Mouse (Mus musculus) midbrain, embryonic 14.5 days (tissue): ENCODE results near the gene Fgfr2. TPM values are rescaled to one million over a fixed set of nuclear protein-coding genes. Genes with fewer than 3 reads are reported as not detected.
A peak's percentile ranks its signal among the peaks of the same experiment; 100 is the strongest.

ENCODE experiments used
- ATAC-seq: fragments of 200-750 bp; cut with Nextera tagmentation; 2 replicates; pipeline ENCODE4 v1.8.0; 2017; ENCODE audit warnings: moderate number of reproducible peaks, moderate library complexity; ENCODE audit not compliant: low FRiP score, low TSS enrichment
- DNase-seq: peaks from one replicate; pipeline ENCODE4 v3.0.0-alpha.2; 2015
- H3K27ac ChIP-seq: fragments of 300-500 bp; sonication (generic); replicated peaks from 2 replicates; pipeline ENCODE4 v1.5.1; 2014; ENCODE audit warnings: mild to moderate bottlenecking, low read depth, low read length, moderate library complexity
- H3K27me3 ChIP-seq: fragments of 300-500 bp; sonication (generic); 2 replicates; pipeline ENCODE4 v1.6.1; 2014; ENCODE audit warnings: low read length, control low read depth, mixed read lengths; ENCODE audit not compliant: control insufficient read depth, insufficient read depth
- H3K36me3 ChIP-seq: fragments of 300-500 bp; sonication (generic); 2 replicates; pipeline ENCODE4 v1.6.1; 2014; ENCODE audit warnings: low read length, control low read depth; ENCODE audit not compliant: control insufficient read depth, insufficient read depth
- H3K4me1 ChIP-seq: fragments of 300-500 bp; sonication (generic); 2 replicates; pipeline ENCODE4 v1.6.1; 2014; ENCODE audit warnings: mild to moderate bottlenecking, antibody characterized with exemption, low read length, control low read depth; ENCODE audit not compliant: control insufficient read depth, insufficient read depth
- H3K4me2 ChIP-seq: fragments of 300-500 bp; sonication (generic); 2 replicates; pipeline ENCODE4 v1.6.1; 2014; ENCODE audit warnings: mild to moderate bottlenecking, low read length, moderate library complexity
- H3K4me3 ChIP-seq: fragments of 300-500 bp; sonication (generic); replicated peaks from 2 replicates; pipeline ENCODE4 v1.5.1; 2014; ENCODE audit warnings: low read depth, low read length
- H3K9ac ChIP-seq: fragments of 300-500 bp; sonication (generic); replicated peaks from 2 replicates; pipeline ENCODE4 v1.6.1; 2014; ENCODE audit warnings: mild to moderate bottlenecking, low read length, moderate library complexity
- H3K9me3 ChIP-seq: fragments of 300-500 bp; sonication (generic); 2 replicates; pipeline ENCODE4 v1.6.1; 2016; ENCODE audit warnings: low read length, control low read depth, mixed read lengths; ENCODE audit not compliant: control insufficient read depth
- WGBS: fragments of 180-500 bp; shearing (Covaris S2); extraction: QIAGEN DNeasy Blood & Tissue Kit; methylation state at CpG from one replicate; pipeline ENCODE4 v1.1.7; 2014; 5-methylcytosine and 5-hydroxymethylcytosine counted together
- polyA plus RNA-seq: library from polyadenylated mRNA; unstranded; fragments of >200 nt; fragmentation: Nextera tagmentation; extraction: Ambion mirVana; gene quantifications from 2 replicates; pipeline ENCODE4 v1.2.1, GENCODE M21; 2014

Fgfr2 gene
- polyA plus RNA-seq, 1 experiment from 2014 or later, result 28.1 TPM

GRCm38 (mm10) chr7:130309180-130309579, 2814.0 kb downstream of the Fgfr2 start:
- H3K4me2 ChIP-seq, result no peak overlapping the region
- no peak overlapping the region for H3K9ac ChIP-seq
- H3K4me3 ChIP-seq, result no peak overlapping the region
- no peak for DNase-seq
- 89% methylated on average over 2 of the region's 2 CpGs for WGBS
- H3K27me3 ChIP-seq, result no peaks in the 10 kb centered on the region
- H3K4me1 ChIP-seq, result no peaks in the 10 kb centered on the region
- ATAC-seq, result no peak
- H3K36me3 ChIP-seq, result no peaks in the 10 kb centered on the region
- H3K27ac ChIP-seq, result no peak overlapping the region
- no peaks in the 10 kb centered on the region for H3K9me3 ChIP-seq

- Histone ChIP-seq H3K4me2 (no peak overlapping the region), H3K9ac (no peak overlapping the region), H3K9me3 (no peaks in the 10 kb centered on the region), H3K36me3 (no peaks in the 10 kb centered on the region), H3K4me3 (no peak overlapping the region), H3K27me3 (no peaks in the 10 kb centered on the region), H3K27ac (no peak overlapping the region), H3K4me1 (no peaks in the 10 kb centered on the region)
- ATAC-seq (no peak), DNase-seq (no peak)
- WGBS, result 96% methylated on average over 3 of the region's 3 CpGs
Observed at GRCm38 (mm10) chr7:130307036-130307435, 2816.1 kb downstream of the Fgfr2 start.

DNA sequence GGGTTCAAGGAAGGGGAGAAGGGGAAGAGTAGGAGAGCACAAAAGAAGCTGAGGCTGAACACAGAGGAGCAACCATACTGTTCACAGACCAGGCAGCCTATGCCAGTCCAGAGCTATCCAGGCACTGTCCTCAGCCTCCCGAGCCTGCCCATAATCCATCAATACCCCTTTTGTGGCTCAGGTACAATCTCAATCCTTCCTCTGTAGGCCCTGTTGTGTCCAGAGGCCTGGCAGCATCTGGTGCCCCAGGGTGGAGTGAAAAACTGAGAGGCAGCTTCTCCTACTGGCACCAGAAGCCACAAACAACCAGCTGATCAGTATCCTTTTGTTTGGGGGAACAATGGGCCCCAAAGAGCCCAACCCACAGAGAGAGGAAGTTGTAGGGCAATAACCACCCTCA, 2818.5 kb downstream of the Fgfr2 start:
- DNase-seq, result no peak
- Histone ChIP-seq H3K4me1 (no peaks in the 10 kb centered on the region), H3K36me3 (no peaks in the 10 kb centered on the region), H3K27ac (no peak overlapping the region), H3K27me3 (no peaks in the 10 kb centered on the region), H3K4me3 (no peak overlapping the region), H3K4me2 (no peak overlapping the region), H3K9ac (no peak overlapping the region), H3K9me3 (no peaks in the 10 kb centered on the region)
- WGBS, result 60% methylated on average over 1 of the region's 1 CpGs
- ATAC-seq, result no peak

DNA sequence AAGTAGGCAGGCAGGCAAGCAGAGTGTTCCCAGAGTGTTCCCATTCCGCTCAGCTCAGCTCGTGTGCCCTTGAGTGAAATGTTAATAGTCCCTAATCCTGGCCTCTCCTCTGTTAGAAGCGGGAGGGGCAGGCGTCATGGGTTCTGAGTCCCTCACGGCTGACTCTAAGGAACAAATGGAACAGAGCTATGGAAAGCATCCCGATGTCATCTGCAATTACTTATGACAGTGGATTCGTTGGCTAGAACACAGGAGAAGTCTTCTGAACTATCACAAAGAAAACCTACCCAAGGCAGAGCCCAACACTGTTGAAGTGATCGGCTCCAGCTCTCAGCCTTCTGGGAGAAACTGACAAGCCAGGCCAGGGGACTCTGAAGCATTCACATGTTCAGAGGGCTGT, 2819.7 kb downstream of the Fgfr2 start:
- Histone ChIP-seq H3K27ac (no peak overlapping the region), H3K27me3 (no peaks in the 10 kb centered on the region), H3K4me1 (no peaks in the 10 kb centered on the region), H3K9ac (no peak overlapping the region), H3K4me3 (no peak overlapping the region), H3K36me3 (no peaks in the 10 kb centered on the region), H3K9me3 (no peaks in the 10 kb centered on the region), H3K4me2 (no peak overlapping the region)
- ATAC-seq (no peak), DNase-seq (no peak)
- 43% methylated on average over 8 of the region's 8 CpGs for WGBS

GRCm38 (mm10) chr7:130300606-130301005, 2822.5 kb downstream of the Fgfr2 start:
- no peak for ATAC-seq
- H3K27me3 ChIP-seq, result no peaks in the 10 kb centered on the region

GRCm38 (mm10) chr7:130298926-130299594, 2824.1 kb downstream of the Fgfr2 start:
- H3K9me3 ChIP-seq, result no peaks in the 10 kb centered on the region
- H3K4me3 ChIP-seq, result no peak overlapping the region
- ATAC-seq (no peak), DNase-seq (no peak)
- no peaks in the 10 kb centered on the region for H3K36me3 ChIP-seq
- no peak overlapping the region for H3K9ac ChIP-seq
- no peak overlapping the region for H3K27ac ChIP-seq
- H3K27me3 ChIP-seq, result no peaks in the 10 kb centered on the region
- no peak overlapping the region for H3K4me2 ChIP-seq
- H3K4me1 ChIP-seq, result no peaks in the 10 kb centered on the region
- 79% methylated on average over 3 of the region's 3 CpGs for WGBS

More at GRCm38 (mm10) chr7:130300606-130301005, 2822.5 kb downstream of the Fgfr2 start:
- H3K4me2 ChIP-seq, result no peak overlapping the region
- H3K4me1 ChIP-seq, result no peaks in the 10 kb centered on the region
- no peak overlapping the region for H3K4me3 ChIP-seq
- no peak for DNase-seq
- H3K27ac ChIP-seq, result no peak overlapping the region
- 92% methylated on average over 3 of the region's 3 CpGs for WGBS
- no peaks in the 10 kb centered on the region for H3K9me3 ChIP-seq
- H3K9ac ChIP-seq, result no peak overlapping the region
- no peaks in the 10 kb centered on the region for H3K36me3 ChIP-seq

GRCm38 (mm10) chr7:130291179-130291578, 2832.0 kb downstream of the Fgfr2 start:
- Histone ChIP-seq H3K4me2 (no peak overlapping the region), H3K4me1 (peaks cover 14% of the 10 kb centered on the region; the same call in 1 of the 2 replicates), H3K36me3 (no peaks in the 10 kb centered on the region), H3K9me3 (no peaks in the 10 kb centered on the region), H3K27ac (no peak overlapping the region), H3K9ac (no peak overlapping the region), H3K4me3 (no peak overlapping the region), H3K27me3 (peaks cover 18% of the 10 kb centered on the region; the same call in 1 of the 2 replicates)
- no peak for ATAC-seq
- 83% methylated on average over 6 of the region's 6 CpGs for WGBS
- DNase-seq, result no peak

DNA sequence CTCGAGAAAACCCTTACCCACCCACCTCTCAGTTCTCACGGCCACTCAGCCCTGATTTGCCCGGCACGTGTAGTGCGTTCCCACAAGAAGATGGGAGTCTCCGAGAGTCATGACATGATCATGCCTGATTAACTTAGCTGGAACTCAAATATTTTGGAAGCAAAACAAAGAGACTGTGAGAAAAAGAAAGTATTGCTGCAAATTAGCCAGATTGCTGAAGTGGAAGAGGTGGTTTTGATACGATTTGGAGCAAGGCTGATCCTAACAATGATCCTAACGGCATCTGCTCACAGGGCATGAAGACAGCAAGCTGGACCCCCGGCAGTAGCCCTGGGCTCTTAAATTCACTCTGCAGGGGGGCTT, 2833.7 kb downstream of the Fgfr2 start:
- 14% methylated on average over 9 of the region's 9 CpGs for WGBS
- H3K9me3 ChIP-seq, result no peaks in the 10 kb centered on the region
- H3K4me3 ChIP-seq, result no peak overlapping the region
- peaks cover 18% of the 10 kb centered on the region; the same call in 1 of the 2 replicates for H3K27me3 ChIP-seq
- peak overlapping the region; percentile 8; the same call in 1 of the 2 replicates for H3K4me2 ChIP-seq
- H3K9ac ChIP-seq, result no peak overlapping the region
- peaks cover 14% of the 10 kb centered on the region; the same call in 1 of the 2 replicates for H3K4me1 ChIP-seq
- DNase-seq, result no peak
- no peak for ATAC-seq
- no peak overlapping the region for H3K27ac ChIP-seq
- no peaks in the 10 kb centered on the region for H3K36me3 ChIP-seq

- peaks cover 18% of the 10 kb centered on the region; the same call in 1 of the 2 replicates for H3K27me3 ChIP-seq
- no peak overlapping the region for H3K27ac ChIP-seq
- no peak for ATAC-seq
- no peak for DNase-seq
- no peak overlapping the region for H3K9ac ChIP-seq
- WGBS, result 51% methylated on average over 11 of the region's 11 CpGs
- no peaks in the 10 kb centered on the region for H3K9me3 ChIP-seq
- peaks cover 14% of the 10 kb centered on the region; the same call in 1 of the 2 replicates for H3K4me1 ChIP-seq
- H3K4me2 ChIP-seq, result peak overlapping the region; percentile 8; the same call in 1 of the 2 replicates
- H3K4me3 ChIP-seq, result no peak overlapping the region
- H3K36me3 ChIP-seq, result no peaks in the 10 kb centered on the region
Observed at GRCm38 (mm10) chr7:130288719-130289427, 2834.3 kb downstream of the Fgfr2 start.
